Mouse (Mus musculus): ENCODE measurements around the gene Gtf2h4. TPM values are rescaled to one million over a fixed set of nuclear protein-coding genes. Genes with fewer than 3 reads are reported as not detected.

The Gtf2h4 gene
- polyA plus RNA-seq, 1 experiment from 2014 or later, result 36.1 TPM

Other genes with a start within 250 kb of the Gtf2h4 start
- gene H2-Q6, start 248.9 kb downstream of the Gtf2h4 start, polyA plus RNA-seq (2015; fragmentation: Nextera tagmentation; extraction: Ambion mirVana), result 0.33 and 0.53 TPM in 2 replicates
- gene H2-Q7, start 234.6 kb downstream of the Gtf2h4 start, polyA plus RNA-seq (2015; fragmentation: Nextera tagmentation; extraction: Ambion mirVana), result 1.2 and 1.3 TPM in 2 replicates
- gene H2-Q10, start 203.7 kb downstream of the Gtf2h4 start, polyA plus RNA-seq (2015; fragmentation: Nextera tagmentation; extraction: Ambion mirVana), result 0.11 and 0.83 TPM in 2 replicates
- gene Pou5f1, start 167.7 kb downstream of the Gtf2h4 start, polyA plus RNA-seq (2015; fragmentation: Nextera tagmentation; extraction: Ambion mirVana), result not detected in 2 replicates
- gene Tcf19, start 156.9 kb downstream of the Gtf2h4 start, polyA plus RNA-seq (2015; fragmentation: Nextera tagmentation; extraction: Ambion mirVana), result 33.6 and 36.9 TPM in 2 replicates
- 9.5 and 10.6 TPM in 2 replicates for gene Cchcr1, start 156.6 kb downstream of the Gtf2h4 start, polyA plus RNA-seq (2015; fragmentation: Nextera tagmentation; extraction: Ambion mirVana)
- 1.2 and 1.5 TPM in 2 replicates for gene Psors1c2, start 140.5 kb downstream of the Gtf2h4 start, polyA plus RNA-seq (2015; fragmentation: Nextera tagmentation; extraction: Ambion mirVana)
- 0.06 and 0.11 TPM in 2 replicates for gene Cdsn, start 121.6 kb downstream of the Gtf2h4 start, polyA plus RNA-seq (2015; fragmentation: Nextera tagmentation; extraction: Ambion mirVana)
- gene 2300002M23Rik, start 106.3 kb downstream of the Gtf2h4 start, polyA plus RNA-seq (2015; fragmentation: Nextera tagmentation; extraction: Ambion mirVana), result not detected in 2 replicates
- not detected in 2 replicates for gene Sfta2, start 72.2 kb downstream of the Gtf2h4 start, polyA plus RNA-seq (2015; fragmentation: Nextera tagmentation; extraction: Ambion mirVana)
- gene Gm9573, start 47.1 kb downstream of the Gtf2h4 start, polyA plus RNA-seq (2015; fragmentation: Nextera tagmentation; extraction: Ambion mirVana), result not detected in 2 replicates
- gene Mucl3, start 30.0 kb downstream of the Gtf2h4 start, polyA plus RNA-seq (2015; fragmentation: Nextera tagmentation; extraction: Ambion mirVana), result not detected in 2 replicates
- gene Vars2, start 6.1 kb downstream of the Gtf2h4 start, polyA plus RNA-seq (2015; fragmentation: Nextera tagmentation; extraction: Ambion mirVana), result 16.2 and 18.1 TPM in 2 replicates
- 127 TPM in 2 replicates for gene Ddr1, start 30.9 kb upstream of the Gtf2h4 start, polyA plus RNA-seq (2015; fragmentation: Nextera tagmentation; extraction: Ambion mirVana)
- gene Ier3, start 147.9 kb upstream of the Gtf2h4 start, polyA plus RNA-seq (2015; fragmentation: Nextera tagmentation; extraction: Ambion mirVana), result 7.3 and 8.1 TPM in 2 replicates
- 68.3 and 75.1 TPM in 2 replicates for gene Flot1, start 149.5 kb upstream of the Gtf2h4 start, polyA plus RNA-seq (2015; fragmentation: Nextera tagmentation; extraction: Ambion mirVana)
- gene Tubb5, start 164.6 kb upstream of the Gtf2h4 start, polyA plus RNA-seq (2015; fragmentation: Nextera tagmentation; extraction: Ambion mirVana), result 1,924 and 1,932 TPM in 2 replicates
- 11.7 TPM in 2 replicates for gene Mdc1, start 167.8 kb upstream of the Gtf2h4 start, polyA plus RNA-seq (2015; fragmentation: Nextera tagmentation; extraction: Ambion mirVana)
- 24.5 and 28.3 TPM in 2 replicates for gene Nrm, start 187.6 kb upstream of the Gtf2h4 start, polyA plus RNA-seq (2015; fragmentation: Nextera tagmentation; extraction: Ambion mirVana)
- gene Ppp1r18, start 191.9 kb upstream of the Gtf2h4 start, polyA plus RNA-seq (2015; fragmentation: Nextera tagmentation; extraction: Ambion mirVana), result 20.8 and 21.9 TPM in 2 replicates
- gene Dhx16, start 206.1 kb upstream of the Gtf2h4 start, polyA plus RNA-seq (2015; fragmentation: Nextera tagmentation; extraction: Ambion mirVana), result 36.3 and 38.0 TPM in 2 replicates
- 37.9 and 41.5 TPM in 2 replicates for gene 2310061I04Rik, start 223.7 kb upstream of the Gtf2h4 start, polyA plus RNA-seq (2015; fragmentation: Nextera tagmentation; extraction: Ambion mirVana)
- 421 and 435 TPM in 2 replicates for gene Atat1, start 236.3 kb upstream of the Gtf2h4 start, polyA plus RNA-seq (2015; fragmentation: Nextera tagmentation; extraction: Ambion mirVana)
- gene Mrps18b, start 242.7 kb upstream of the Gtf2h4 start, polyA plus RNA-seq (2015; fragmentation: Nextera tagmentation; extraction: Ambion mirVana), result 53.1 and 54.1 TPM in 2 replicates
- gene Ppp1r10, start 242.7 kb upstream of the Gtf2h4 start, polyA plus RNA-seq (2015; fragmentation: Nextera tagmentation; extraction: Ambion mirVana), result 51.5 and 53.9 TPM in 2 replicates

Data from forebrain, embryonic 15.5 days (tissue).